Mouse (Mus musculus) E14TG2a.4 (cell line): ENCODE results near the gene Col2a1.

ENCODE experiments used
- H3K27me3 ChIP-seq: 2 replicates; pipeline ENCODE4 v1.6.1; 2014; ENCODE audit warnings: low read length, control low read depth; ENCODE audit not compliant: insufficient read depth
- H3K36me3 ChIP-seq: 2 replicates; pipeline ENCODE4 v1.6.1; 2014; ENCODE audit warnings: low read length, control low read depth; ENCODE audit not compliant: insufficient read depth
- H3K4me1 ChIP-seq: replicated peaks from 2 replicates; pipeline ENCODE4 v1.6.1; 2014; ENCODE audit warnings: low read depth, low read length, control low read depth
- H3K4me3 ChIP-seq: replicated peaks from 2 replicates; pipeline ENCODE4 v1.5.1; 2014; ENCODE audit warnings: mild to moderate bottlenecking, low read length
- H3K9me3 ChIP-seq: 2 replicates; pipeline ENCODE4 v1.6.1; 2014; ENCODE audit warnings: low read length, control low read depth
- CTCF ChIP-seq: conservative IDR thresholded peaks from 2 replicates; pipeline ENCODE4 v1.5.1; 2014; ENCODE audit warnings: low read length
- NANOG ChIP-seq: IDR thresholded peaks from 2 replicates; pipeline ENCODE4 v1.6.1; 2014; ENCODE audit warnings: borderline replicate concordance, low read length, mixed read lengths
- POU5F1 ChIP-seq: IDR thresholded peaks from 2 replicates; pipeline ENCODE4 v1.6.1; 2014; ENCODE audit warnings: low read length, borderline replicate concordance

Col2a1 gene

GRCm38 (mm10) chr15:98003822-98004739, at the start of gene Col2a1:
Gene Col2a1 (minus strand): TSS chr15:98004695.
- Histone ChIP-seq H3K36me3 (no peaks in the 10 kb centered on the region), H3K4me1 (peaks cover 62% of the 10 kb centered on the region), H3K27me3 (peaks cover 95% of the 10 kb centered on the region), H3K9me3 (no peaks in the 10 kb centered on the region), H3K4me3 (peak within 1 kb of the TSS; percentile 74)
- TF ChIP-seq CTCF (no peak), NANOG (no peak), POU5F1 (no peak)

- TF ChIP-seq NANOG = no peak
- TF ChIP-seq CTCF = no peak
- H3K27me3 ChIP-seq = no peaks in the 10 kb centered on the region
- no peak overlapping the region for H3K4me3 ChIP-seq
- peaks cover 83% of the 10 kb centered on the region for H3K36me3 ChIP-seq
- no peaks in the 10 kb centered on the region for H3K9me3 ChIP-seq
- H3K4me1 ChIP-seq = no peaks in the 10 kb centered on the region
Observed at GRCm38 (mm10) chr15:98051685-98052084, 47.2 kb upstream of the Col2a1 start.

GRCm38 (mm10) chr15:98048918-98049700, 44.6 kb upstream of the Col2a1 start:
- no peak overlapping the region for H3K4me3 ChIP-seq

GRCm38 (mm10) chr15:98044387-98044786, 39.9 kb upstream of the Col2a1 start:
- H3K36me3 ChIP-seq = peaks cover 97% of the 10 kb centered on the region
- TF ChIP-seq CTCF (peak; percentile 18), NANOG (no peak)

More at GRCm38 (mm10) chr15:98048918-98049700, 44.6 kb upstream of the Col2a1 start:
- H3K36me3 ChIP-seq = peaks cover 91% of the 10 kb centered on the region
- no peaks in the 10 kb centered on the region for H3K4me1 ChIP-seq
- TF ChIP-seq POU5F1 (no peak), CTCF (no peak), NANOG (no peak)
- H3K9me3 ChIP-seq = no peaks in the 10 kb centered on the region
- H3K27me3 ChIP-seq = no peaks in the 10 kb centered on the region

GRCm38 (mm10) chr15:98043967-98044366, 39.5 kb upstream of the Col2a1 start:
- TF ChIP-seq NANOG (no peak), CTCF (no peak), POU5F1 (no peak)

More at GRCm38 (mm10) chr15:98044387-98044786, 39.9 kb upstream of the Col2a1 start:
- no peaks in the 10 kb centered on the region for H3K4me1 ChIP-seq
- H3K9me3 ChIP-seq = no peaks in the 10 kb centered on the region
- H3K27me3 ChIP-seq = no peaks in the 10 kb centered on the region
- H3K4me3 ChIP-seq = no peak overlapping the region

GRCm38 (mm10) chr15:98042508-98042907, 38.0 kb upstream of the Col2a1 start:
- TF ChIP-seq NANOG = no peak
- TF ChIP-seq POU5F1 = no peak
- TF ChIP-seq CTCF = no peak
- H3K4me3 ChIP-seq = no peak overlapping the region
- no peaks in the 10 kb centered on the region for H3K27me3 ChIP-seq
- no peaks in the 10 kb centered on the region for H3K9me3 ChIP-seq
- no peaks in the 10 kb centered on the region for H3K4me1 ChIP-seq
- H3K36me3 ChIP-seq = peaks cover 89% of the 10 kb centered on the region

More at GRCm38 (mm10) chr15:98043967-98044366, 39.5 kb upstream of the Col2a1 start:
- H3K4me1 ChIP-seq = no peaks in the 10 kb centered on the region
- H3K9me3 ChIP-seq = no peaks in the 10 kb centered on the region
- no peaks in the 10 kb centered on the region for H3K27me3 ChIP-seq
- no peak overlapping the region for H3K4me3 ChIP-seq
- peaks cover 96% of the 10 kb centered on the region for H3K36me3 ChIP-seq

GRCm38 (mm10) chr15:98039682-98040081, 35.2 kb upstream of the Col2a1 start:
- H3K27me3 ChIP-seq = no peaks in the 10 kb centered on the region
- TF ChIP-seq POU5F1 (no peak), NANOG (no peak), CTCF (no peak)
- H3K36me3 ChIP-seq = peaks cover 66% of the 10 kb centered on the region
- no peaks in the 10 kb centered on the region for H3K9me3 ChIP-seq
- no peak overlapping the region for H3K4me3 ChIP-seq
- H3K4me1 ChIP-seq = peaks cover 19% of the 10 kb centered on the region

GRCm38 (mm10) chr15:98036578-98036977, 32.1 kb upstream of the Col2a1 start:
- peak; percentile 39 for TF ChIP-seq CTCF
- no peak for TF ChIP-seq POU5F1
- Histone ChIP-seq H3K27me3 (peaks cover 2% of the 10 kb centered on the region; the same call in 1 of the 2 replicates), H3K4me1 (peaks cover 22% of the 10 kb centered on the region), H3K9me3 (no peaks in the 10 kb centered on the region), H3K36me3 (peaks cover 35% of the 10 kb centered on the region), H3K4me3 (no peak overlapping the region)
